Mouse (Mus musculus) erythroblast, embryonic 14.5 days (primary cell): ENCODE data around the gene Rab4a.

ENCODE experiments used
- GATA1 ChIP-seq: IDR thresholded peaks from 2 replicates; pipeline ENCODE4 v1.6.1; 2012; ENCODE audit warnings: low read length, inconsistent platforms, mixed read lengths
- TAL1 ChIP-seq: IDR thresholded peaks from 3 replicates; pipeline ENCODE4 v1.6.1; 2012; ENCODE audit warnings: low read length, inconsistent platforms, mixed read lengths

DNA sequence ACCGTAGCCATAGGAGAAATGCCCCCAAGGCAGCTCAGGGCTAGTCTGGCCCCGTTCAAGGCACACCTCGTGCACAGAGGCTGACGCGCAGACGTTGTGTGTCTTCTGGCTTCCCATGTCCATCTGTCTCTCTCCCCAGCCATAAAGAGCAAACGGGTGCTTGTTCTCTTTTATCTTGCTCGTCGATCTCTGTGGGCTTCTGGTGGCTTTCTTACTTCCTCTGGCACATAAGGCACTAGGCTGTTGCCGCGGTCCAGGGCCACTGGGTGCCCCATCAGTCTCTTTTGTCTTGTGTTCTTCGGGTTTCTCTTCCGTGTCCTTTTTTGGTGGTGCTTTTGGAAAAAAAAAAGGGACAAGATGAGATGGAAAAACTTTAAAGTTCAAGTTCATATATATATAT, 39.3 kb downstream of the Rab4a start:
- TF ChIP-seq GATA1 (no peak), TAL1 (no peak)
